Mouse (Mus musculus) G1E (cell line): ENCODE data around the gene Mpc2. TPM values are rescaled to one million over a fixed set of nuclear protein-coding genes. Genes with fewer than 3 reads are reported as not detected.

Source experiments
- ATAC-seq: 2 replicates; pipeline ENCODE4 v1.8.0; 2016; ENCODE audit warnings: mild to moderate bottlenecking; ENCODE audit not compliant: insufficient number of reproducible peaks, poor library complexity, low FRiP score, severe bottlenecking; ENCODE audit errors: extremely low read depth
- DNase-seq: peaks from one replicate; pipeline ENCODE4 v3.0.0; 2012; ENCODE audit warnings: low spot score
- H3K27me3 ChIP-seq: 2 replicates; pipeline ENCODE4 v1.6.1; 2012; ENCODE audit warnings: mild to moderate bottlenecking, low read length, inconsistent platforms; ENCODE audit not compliant: insufficient read depth
- H3K36me3 ChIP-seq: replicated peaks from 2 replicates; pipeline ENCODE3; 2012; ENCODE audit warnings: mild to moderate bottlenecking, inconsistent platforms
- H3K4me1 ChIP-seq: 2 replicates; pipeline ENCODE4 v1.6.1; 2012; ENCODE audit warnings: low read depth, low read length, inconsistent platforms, mixed read lengths; ENCODE audit not compliant: insufficient read depth
- H3K4me3 ChIP-seq: 2 replicates; pipeline ENCODE4 v1.5.1; 2012; ENCODE audit warnings: low read depth, mild to moderate bottlenecking, inconsistent platforms, low read length, moderate library complexity, mixed read lengths
- H3K9me3 ChIP-seq: replicated peaks from 2 replicates; pipeline ENCODE4 v1.6.1; 2012; ENCODE audit warnings: inconsistent platforms
- CTCF ChIP-seq: IDR thresholded peaks from 2 replicates; pipeline ENCODE4 v1.5.1; 2012; ENCODE audit warnings: low read depth, low read length, inconsistent platforms, mixed read lengths
- GATA1 ChIP-seq: IDR thresholded peaks from 2 replicates; pipeline ENCODE4 v1.6.1; 2012; ENCODE audit warnings: borderline replicate concordance, low read length, inconsistent platforms, mixed read lengths
- GATA2 ChIP-seq: IDR thresholded peaks from 2 replicates; pipeline ENCODE4 v1.6.1; 2012; ENCODE audit warnings: low read depth, low read length, inconsistent platforms, borderline replicate concordance
- POLR2AphosphoS5 ChIP-seq: IDR thresholded peaks from 2 replicates; pipeline ENCODE4 v1.6.1; 2012; ENCODE audit warnings: low read depth, low read length, inconsistent platforms; ENCODE audit not compliant: insufficient replicate concordance
- TAL1 ChIP-seq: conservative IDR thresholded peaks from 2 replicates; pipeline ENCODE4 v1.6.1; 2012; ENCODE audit warnings: low read depth, low read length, inconsistent platforms, mixed read lengths
- polyA plus RNA-seq: library from polyadenylated mRNA; stranded (reverse); fragments of >175 nt; gene quantifications from 2 replicates; pipeline ENCODE4 v1.2.3, GENCODE M21; 2012
- total RNA-seq, 2 experiments: library from RNA; stranded (forward) in 1 of 2; stranded (reverse) in 1 of 2; fragments of 200-1000 nt in 1 of 2; fragments of >200 nt in 1 of 2; fragmentation: Nextera tagmentation in 1 of 2; gene quantifications; 2 replicates each; pipeline ENCODE4 v1.2.3; 2014 to 2017

The Mpc2 gene
- total and polyA plus RNA-seq, 3 experiments: 37.6 to 126 (median 67.1) TPM

GRCm38 (mm10) chr1:165498856-165499255, 38.4 kb downstream of the Mpc2 start:
- no peaks in the 10 kb centered on the region for H3K36me3 ChIP-seq
- TF ChIP-seq CTCF: no peak
- TF ChIP-seq GATA1: no peak
- no peak for TF ChIP-seq TAL1
- no peak for TF ChIP-seq GATA2
- no peak for TF ChIP-seq POLR2AphosphoS5
- no peak overlapping the region for H3K4me3 ChIP-seq
- DNase-seq (no peak), ATAC-seq (no peak)
- H3K9me3 ChIP-seq: no peaks in the 10 kb centered on the region
- H3K4me1 ChIP-seq: 0 out of 2 replicates have a peak, but pooled peaks cover 4% of the 10 kb centered on the region
- H3K27me3 ChIP-seq: peaks cover 22% of the 10 kb centered on the region

- H3K4me3 ChIP-seq: no peak overlapping the region
- H3K9me3 ChIP-seq: no peaks in the 10 kb centered on the region
- peaks cover 15% of the 10 kb centered on the region for H3K27me3 ChIP-seq
- no peaks in the 10 kb centered on the region for H3K36me3 ChIP-seq
- ATAC-seq: no peak
- no peak for DNase-seq
- 0 out of 2 replicates have a peak, but pooled peaks cover 4% of the 10 kb centered on the region for H3K4me1 ChIP-seq
- TF ChIP-seq CTCF (no peak), GATA1 (no peak), TAL1 (no peak)
These were observed 43.0 kb downstream of the Mpc2 start for GRCm38 (mm10) chr1:165503307-165504024.

GRCm38 (mm10) chr1:165506303-165506702, 45.9 kb downstream of the Mpc2 start:
- DNase-seq: no peak
- no peak for ATAC-seq

GRCm38 (mm10) chr1:165510161-165510560, 49.7 kb downstream of the Mpc2 start:
- Histone ChIP-seq H3K9me3 (no peaks in the 10 kb centered on the region), H3K4me3 (no peak overlapping the region), H3K36me3 (no peaks in the 10 kb centered on the region), H3K4me1 (no peaks in the 10 kb centered on the region), H3K27me3 (peaks cover 20% of the 10 kb centered on the region)
- TF ChIP-seq GATA2: no peak
- no peak for TF ChIP-seq GATA1
- no peak for TF ChIP-seq TAL1
- no peak for TF ChIP-seq POLR2AphosphoS5
- TF ChIP-seq CTCF: no peak
- no peak for DNase-seq
- no peak for ATAC-seq

More at GRCm38 (mm10) chr1:165506303-165506702, 45.9 kb downstream of the Mpc2 start:
- Histone ChIP-seq H3K9me3 (no peaks in the 10 kb centered on the region), H3K4me1 (0 out of 2 replicates have a peak, but pooled peaks cover 4% of the 10 kb centered on the region), H3K27me3 (peaks cover 19% of the 10 kb centered on the region), H3K4me3 (no peak overlapping the region), H3K36me3 (no peaks in the 10 kb centered on the region)
- TF ChIP-seq GATA1: no peak
- TF ChIP-seq GATA2: no peak
- no peak for TF ChIP-seq TAL1
- no peak for TF ChIP-seq POLR2AphosphoS5
- no peak for TF ChIP-seq CTCF

GRCm38 (mm10) chr1:165520716-165521115, 60.3 kb downstream of the Mpc2 start:
- no peaks in the 10 kb centered on the region for H3K4me1 ChIP-seq
- no peak for DNase-seq
- peaks cover 14% of the 10 kb centered on the region for H3K27me3 ChIP-seq

More at GRCm38 (mm10) chr1:165520716-165521115, 60.3 kb downstream of the Mpc2 start:
- no peak for TF ChIP-seq POLR2AphosphoS5
- TF ChIP-seq TAL1: no peak
- no peak for TF ChIP-seq GATA2
- no peak for TF ChIP-seq CTCF
- TF ChIP-seq GATA1: no peak
- Histone ChIP-seq H3K9me3 (no peaks in the 10 kb centered on the region), H3K4me3 (no peak overlapping the region), H3K36me3 (no peaks in the 10 kb centered on the region)
- no peak for ATAC-seq

Other genes with a start within 250 kb of the Mpc2 start
- gene Tiprl, start 223.6 kb upstream of the Mpc2 start, total RNA-seq (2014; fragmentation: Nextera tagmentation): 75.8 and 90.2 TPM in 2 replicates
- gene Tiprl, start 223.6 kb upstream of the Mpc2 start, total RNA-seq (2017): 37.5 and 66.8 TPM in 2 replicates
- gene Tiprl, start 223.6 kb upstream of the Mpc2 start, polyA plus RNA-seq: 11.0 and 12.4 TPM in 2 replicates
- not detected in 2 replicates for gene Gpr161, start 164.8 kb upstream of the Mpc2 start, total RNA-seq (2014; fragmentation: Nextera tagmentation)
- 0.06 and 0.11 TPM in 2 replicates for gene Gpr161, start 164.8 kb upstream of the Mpc2 start, total RNA-seq (2017)
- not detected in 2 replicates for gene Gpr161, start 164.8 kb upstream of the Mpc2 start, polyA plus RNA-seq
- 85.0 and 110 TPM in 2 replicates for gene Dcaf6, start 162 bp upstream of the Mpc2 start, total RNA-seq (2014; fragmentation: Nextera tagmentation)
- 60.4 and 65.7 TPM in 2 replicates for gene Dcaf6, start 162 bp upstream of the Mpc2 start, total RNA-seq (2017)
- gene Dcaf6, start 162 bp upstream of the Mpc2 start, polyA plus RNA-seq: 44.8 and 47.3 TPM in 2 replicates
- gene Adcy10, start 24.5 kb downstream of the Mpc2 start, total RNA-seq (2014; fragmentation: Nextera tagmentation): not detected in 2 replicates
- gene Adcy10, start 24.5 kb downstream of the Mpc2 start, total RNA-seq (2017): 0.22 and 0.29 TPM in 2 replicates
- not detected in 2 replicates for gene Adcy10, start 24.5 kb downstream of the Mpc2 start, polyA plus RNA-seq
- gene Mpzl1, start 173.9 kb downstream of the Mpc2 start, total RNA-seq (2014; fragmentation: Nextera tagmentation): 34.7 and 37.2 TPM in 2 replicates
- gene Mpzl1, start 173.9 kb downstream of the Mpc2 start, total RNA-seq (2017): 1.6 and 1.9 TPM in 2 replicates
- gene Mpzl1, start 173.9 kb downstream of the Mpc2 start, polyA plus RNA-seq: 3.4 and 4.0 TPM in 2 replicates
- gene Rcsd1, start 249.1 kb downstream of the Mpc2 start, total RNA-seq (2014; fragmentation: Nextera tagmentation): 14.2 and 16.1 TPM in 2 replicates
- 15.8 and 15.9 TPM in 2 replicates for gene Rcsd1, start 249.1 kb downstream of the Mpc2 start, total RNA-seq (2017)
- 24.9 and 27.3 TPM in 2 replicates for gene Rcsd1, start 249.1 kb downstream of the Mpc2 start, polyA plus RNA-seq